Mouse (Mus musculus) thymus, postnatal 25 days (tissue): ENCODE measurements around the gene Hand1.
"Not testable (repeated sequence)": the region's sequence is repeated elsewhere in the genome, so short reads cannot be mapped to it uniquely, and the experiment has no call there.

Source experiments
- DNase-seq: peaks from one replicate; pipeline ENCODE4 v3.0.0; 2022

The Hand1 gene

DNA sequence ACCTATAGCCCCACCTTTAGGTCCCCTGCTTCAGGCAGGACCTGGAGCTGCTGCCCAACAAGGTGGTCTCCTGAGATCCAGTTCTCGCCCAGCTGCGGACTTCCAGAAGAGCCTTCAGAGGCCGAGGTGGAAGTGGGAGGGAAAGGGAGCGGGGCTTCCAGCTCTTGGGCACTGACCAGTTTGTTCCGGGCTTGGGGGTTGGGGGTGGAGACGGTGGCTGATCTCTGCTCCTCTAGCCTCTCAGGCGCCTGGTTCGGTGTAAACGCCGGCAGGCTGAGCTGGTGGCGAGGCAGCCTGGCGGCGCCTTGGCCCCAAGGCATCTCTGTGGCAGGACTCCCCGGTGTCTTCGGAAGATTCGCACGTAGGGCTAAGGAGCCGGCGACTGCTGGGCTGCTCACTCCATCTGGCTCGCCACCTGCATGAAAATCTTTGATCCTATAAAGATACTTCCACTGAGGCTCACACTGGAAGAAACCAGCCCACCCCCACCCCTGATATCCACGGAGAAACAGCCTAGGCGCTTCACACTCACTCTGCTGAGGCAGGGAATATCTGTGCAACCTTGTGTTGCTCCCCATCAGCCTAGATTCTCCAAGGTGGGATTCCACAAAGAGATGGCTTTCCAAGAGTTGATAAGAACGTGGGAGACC lies at the start of gene Hand1:
Gene Hand1 (minus strand): TSS at position 267 of the 650 bp plus-strand sequence.
- no peak for DNase-seq

DNA sequence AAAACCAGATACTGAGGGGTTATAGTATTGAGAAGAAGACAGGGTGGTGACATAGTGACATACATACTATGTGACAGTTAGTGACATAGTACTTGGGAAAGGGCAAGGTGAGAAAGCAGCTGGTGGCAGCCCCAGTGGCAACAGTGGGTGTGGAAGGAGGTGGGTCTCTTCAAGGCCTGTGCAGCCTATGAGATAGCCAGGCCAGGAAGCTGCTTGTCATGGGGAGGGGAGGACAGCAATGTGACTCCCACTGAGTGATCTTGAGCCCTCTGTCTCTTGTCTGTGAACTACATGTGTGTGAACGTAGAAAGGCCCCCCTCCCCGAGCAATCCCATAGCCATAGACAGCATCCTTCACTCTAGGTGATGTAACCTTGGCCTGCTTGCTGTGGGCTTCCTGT lies 43.5 kb upstream of the Hand1 start:
- DNase-seq = no peak

DNA sequence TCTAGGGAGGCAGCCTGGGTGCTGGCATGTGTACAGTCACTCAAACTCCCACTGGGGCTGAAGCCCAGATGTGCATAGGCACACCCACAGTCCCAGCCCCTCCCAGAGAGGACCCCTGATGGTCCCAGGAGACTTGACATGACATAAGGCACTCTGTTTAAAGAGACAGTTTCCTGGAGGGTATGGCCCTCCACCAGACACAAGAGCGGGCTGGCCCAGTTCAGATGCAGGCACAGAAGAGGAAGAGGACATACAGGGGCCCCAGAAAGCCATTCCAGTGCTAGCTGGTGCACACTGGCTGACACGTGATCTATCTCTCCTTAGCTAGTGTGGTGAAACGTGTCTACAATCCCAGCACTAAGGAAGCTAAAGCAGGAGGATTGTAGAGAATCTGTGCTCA lies 40.4 kb upstream of the Hand1 start:
- DNase-seq = no peak

DNA sequence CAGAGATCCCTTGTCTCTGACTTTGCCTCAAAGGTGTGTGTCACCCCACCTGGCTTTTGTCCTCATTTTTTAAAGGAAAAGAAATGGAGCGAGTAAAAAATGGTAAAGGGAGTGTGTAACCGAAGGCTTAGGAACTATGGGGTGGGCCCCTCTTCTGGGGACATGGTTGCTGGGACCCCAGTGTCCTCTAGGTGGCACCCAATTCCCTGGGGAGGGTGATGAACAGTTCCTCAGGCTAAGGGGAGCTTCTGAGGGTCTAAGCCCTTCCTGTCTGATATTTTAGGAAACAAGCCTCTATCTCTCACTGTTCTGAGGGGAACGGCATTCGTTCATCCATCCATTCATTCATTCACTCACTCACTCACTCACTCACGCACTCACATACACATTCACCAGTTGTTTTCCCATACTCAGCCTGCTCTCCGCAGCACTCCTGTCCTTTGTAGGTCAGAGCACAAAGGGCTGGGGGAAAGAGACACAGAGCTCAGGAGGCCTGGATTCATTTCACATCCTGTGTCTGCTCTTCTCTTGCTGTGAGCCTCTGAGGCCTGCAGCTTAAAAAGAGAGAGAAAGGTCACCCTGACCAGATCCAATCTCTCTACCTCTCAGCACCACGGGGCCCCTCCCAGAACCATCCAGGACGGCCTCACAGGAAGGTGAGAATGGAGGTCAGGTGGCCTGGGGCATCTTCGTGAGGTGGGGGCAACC lies 36.3 kb upstream of the Hand1 start:
- peak; percentile 38 for DNase-seq

DNA sequence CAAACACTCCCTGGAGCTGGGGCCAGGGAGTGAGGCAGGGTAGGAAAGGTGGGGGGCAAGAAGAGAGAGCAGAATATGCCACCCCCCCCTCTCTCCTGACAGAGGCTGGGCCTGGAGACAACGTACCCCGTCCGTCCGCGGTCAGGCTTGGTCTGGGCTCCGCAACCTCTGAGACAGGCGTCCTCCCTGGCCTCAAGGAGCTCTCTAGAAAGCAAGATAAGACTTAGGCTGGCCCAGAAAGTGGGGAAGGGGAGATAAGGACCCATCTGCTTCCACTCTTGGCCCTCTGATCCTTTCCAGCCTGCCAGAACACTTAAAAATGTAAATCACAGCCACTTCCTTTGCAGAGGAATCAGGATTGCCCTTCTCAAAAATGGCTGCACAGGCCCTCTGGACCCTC lies 33.8 kb upstream of the Hand1 start:
- no peak for DNase-seq

DNA sequence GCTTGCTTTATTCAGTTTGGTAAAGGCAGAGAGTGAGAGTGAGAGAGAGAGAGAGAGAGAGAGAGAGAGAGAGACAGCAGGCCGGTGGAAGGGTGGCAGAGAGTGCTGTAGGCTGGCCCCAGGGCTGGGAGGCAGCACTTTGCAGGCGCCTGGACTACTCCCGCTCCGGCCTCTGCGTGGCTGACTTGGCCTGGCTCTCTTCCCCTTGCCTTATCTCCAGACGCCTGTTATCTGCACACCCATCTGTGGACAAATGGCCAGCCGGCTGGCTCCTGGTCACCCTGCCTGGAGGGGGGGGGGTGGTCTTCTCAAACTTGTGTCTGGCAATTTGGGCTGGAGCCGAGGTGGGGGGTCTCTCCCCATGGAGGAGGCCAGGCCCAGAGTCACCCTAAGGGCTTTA lies 32.0 kb upstream of the Hand1 start:
- DNase-seq = no peak

DNA sequence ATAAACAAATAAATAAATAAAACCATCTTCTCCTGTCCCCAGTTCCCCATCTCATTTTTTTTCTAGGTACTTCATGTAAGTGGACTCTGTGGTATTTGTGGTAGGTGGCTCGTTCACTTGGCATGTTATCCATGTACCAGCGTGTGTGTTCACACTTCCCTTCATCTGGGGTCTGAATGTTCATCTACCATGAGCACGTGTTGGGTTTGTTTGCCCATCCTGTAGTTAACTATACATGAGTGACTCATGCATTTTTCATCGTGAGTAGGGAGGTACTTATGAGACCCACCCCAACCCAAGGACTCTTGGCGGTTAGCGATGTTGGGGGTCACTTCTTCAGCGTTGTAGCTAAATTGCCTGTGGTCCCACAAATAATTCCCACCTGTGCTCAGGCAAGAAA lies 29.5 kb upstream of the Hand1 start:
- DNase-seq = no peak

DNA sequence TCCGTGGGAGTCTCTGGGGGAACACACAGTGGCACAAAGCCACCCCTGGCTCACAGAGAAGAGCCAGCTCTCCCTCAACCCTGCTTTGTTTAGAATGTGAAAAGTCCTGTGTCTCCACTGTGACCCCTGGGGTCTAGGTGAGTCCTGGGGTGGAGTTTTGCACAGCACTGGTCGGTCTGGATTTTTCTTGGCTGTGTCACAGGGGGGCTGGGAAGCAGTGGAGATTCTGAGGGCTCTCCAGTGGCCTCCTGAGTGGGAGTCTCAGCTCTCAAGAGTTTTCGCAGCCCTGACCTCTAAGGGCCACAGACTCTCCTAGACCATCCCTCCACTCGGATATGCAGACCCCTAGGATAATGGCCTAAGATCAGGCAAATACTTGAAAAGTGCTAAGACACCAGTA lies 25.1 kb upstream of the Hand1 start:
- no peak for DNase-seq

DNA sequence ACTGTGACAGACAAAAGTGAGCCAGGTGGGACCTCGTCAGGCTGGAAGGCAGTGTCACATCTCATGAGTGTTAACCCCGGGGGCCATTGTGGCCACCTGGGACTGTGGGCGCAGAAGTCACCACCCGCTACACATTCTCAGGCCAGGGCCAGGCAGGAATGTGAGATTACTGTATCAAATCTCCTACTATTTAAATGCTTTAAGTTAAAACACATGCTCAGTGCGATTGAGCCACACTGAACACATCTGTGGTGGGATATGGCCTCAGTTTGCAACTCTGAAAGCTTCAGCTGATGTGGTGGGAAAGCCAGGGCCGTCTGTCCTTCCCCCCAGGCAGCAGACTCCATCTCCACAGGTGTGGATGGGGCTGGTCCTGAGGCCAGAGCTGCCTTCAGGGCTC lies 21.0 kb upstream of the Hand1 start:
- no peak for DNase-seq

DNA sequence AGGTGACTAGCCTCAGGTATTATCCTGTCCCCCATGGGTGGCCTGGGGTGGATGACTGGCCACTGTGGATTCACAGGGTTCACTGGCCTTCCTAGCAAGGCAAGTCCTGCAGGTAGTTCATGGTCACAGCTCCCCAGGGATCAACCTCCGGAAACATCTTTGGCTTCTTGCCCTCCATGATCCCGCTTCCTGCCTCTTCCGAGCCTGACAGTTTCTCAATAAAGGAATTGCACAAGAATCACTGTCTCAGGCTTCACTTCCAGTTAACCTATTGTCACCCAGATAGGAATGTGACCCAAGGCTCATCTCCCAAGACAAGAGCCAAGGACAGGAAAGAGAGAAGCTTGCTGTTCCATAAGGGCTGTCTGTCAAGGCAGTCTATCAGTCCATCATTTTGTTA lies 18.3 kb upstream of the Hand1 start:
- no peak for DNase-seq

DNA sequence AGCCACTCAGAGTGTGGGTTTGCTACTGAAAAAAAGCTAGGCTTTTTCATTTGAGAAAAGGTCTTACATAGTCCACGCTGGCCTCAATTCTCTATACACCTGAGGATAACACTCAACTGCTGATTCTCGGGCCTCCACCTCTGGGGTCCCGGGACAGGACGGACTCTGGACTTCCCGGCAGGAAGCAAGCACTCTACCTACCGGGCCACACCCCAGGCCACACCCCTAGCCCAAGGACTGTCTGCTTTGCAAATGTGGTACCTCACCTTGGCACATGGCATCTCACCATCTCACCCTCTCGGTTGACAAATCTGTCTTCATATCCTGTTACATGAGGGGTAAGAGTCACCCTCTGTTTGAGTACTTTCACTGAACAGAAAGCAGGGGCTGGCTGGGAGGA lies 17.7 kb upstream of the Hand1 start:
- no peak for DNase-seq

DNA sequence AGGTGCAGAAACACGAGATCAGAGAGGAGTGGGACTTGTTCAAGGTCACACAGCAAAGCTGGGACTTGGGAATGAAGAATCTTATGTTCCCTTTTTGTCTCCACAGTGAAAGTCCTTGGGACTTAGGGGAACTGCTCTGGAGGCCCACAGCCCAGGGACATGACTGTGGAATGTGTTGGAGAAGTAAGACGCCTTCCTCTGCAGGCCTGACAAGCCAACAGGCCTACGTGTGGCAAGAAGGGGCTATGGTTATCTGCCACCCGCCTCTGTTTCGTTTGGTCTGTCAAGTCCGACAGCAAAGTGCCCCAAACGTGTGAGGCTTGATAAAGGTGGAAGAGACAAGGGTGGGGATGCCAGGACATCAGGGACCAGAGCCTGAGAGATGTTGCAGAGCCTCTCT lies 14.8 kb upstream of the Hand1 start:
- DNase-seq = no peak

DNA sequence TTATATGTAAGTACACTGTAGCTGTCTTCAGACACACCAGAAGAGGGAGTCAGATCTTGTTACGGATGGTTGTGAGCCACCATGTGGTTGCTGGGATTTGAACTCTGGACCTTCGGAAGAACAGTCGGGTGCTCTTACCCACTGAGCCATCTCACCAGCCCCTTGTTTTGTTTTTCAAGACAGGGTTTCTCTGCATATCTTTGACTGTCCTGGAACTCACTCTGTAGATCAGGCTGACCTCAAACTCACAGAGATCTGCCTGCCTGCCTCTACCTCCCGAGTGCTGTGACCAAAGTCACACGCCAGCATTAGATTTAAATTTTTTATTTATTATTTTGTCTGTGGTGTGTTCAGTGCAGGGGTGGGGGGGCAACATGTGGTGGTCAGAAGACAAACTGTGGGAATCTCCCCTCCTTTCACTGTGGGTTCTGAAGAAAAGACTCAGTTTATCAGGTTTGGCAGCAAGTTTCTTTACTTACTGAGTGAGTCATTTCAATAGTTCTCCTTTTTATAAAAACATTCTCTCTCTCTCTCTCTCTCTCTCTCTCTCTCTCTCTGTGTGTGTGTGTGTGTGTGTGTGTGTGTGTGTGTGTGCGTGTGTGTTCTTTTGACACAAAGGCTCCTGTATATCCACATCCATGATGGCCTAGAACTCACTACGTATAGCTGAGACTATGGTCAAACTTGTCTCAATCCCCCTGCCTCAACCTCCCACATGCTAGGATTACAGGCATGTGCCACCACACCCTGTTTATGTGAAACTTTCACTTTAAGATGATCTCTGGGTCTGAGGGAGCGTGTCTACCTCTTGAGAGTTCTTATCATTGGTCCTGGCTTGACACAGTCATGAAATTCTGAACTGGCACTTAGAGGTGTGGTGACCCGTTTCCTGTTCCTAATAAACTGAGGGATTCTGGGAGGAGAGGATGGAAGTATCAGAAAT lies 14.1 kb upstream of the Hand1 start:
- not testable (repeated sequence) for DNase-seq

DNA sequence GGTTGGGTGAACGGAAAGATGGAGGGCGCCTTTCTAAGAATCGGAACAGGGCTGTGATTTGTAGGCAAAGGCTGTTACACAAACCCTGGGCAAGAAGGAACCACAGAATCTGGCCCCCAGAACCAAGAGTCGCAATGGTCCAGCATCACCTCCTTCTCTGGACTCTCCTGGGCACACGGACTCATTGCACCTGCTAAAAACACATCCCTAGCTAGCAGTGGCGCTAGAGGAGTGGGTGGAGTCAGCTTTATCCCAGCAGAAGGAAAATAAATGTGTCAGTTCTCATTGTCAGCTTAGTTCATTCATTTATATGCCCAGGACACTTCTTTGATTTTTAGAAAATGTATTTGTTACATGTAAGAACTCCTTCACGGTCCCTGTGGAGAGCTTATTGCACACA lies 8.8 kb upstream of the Hand1 start:
- no peak for DNase-seq

DNA sequence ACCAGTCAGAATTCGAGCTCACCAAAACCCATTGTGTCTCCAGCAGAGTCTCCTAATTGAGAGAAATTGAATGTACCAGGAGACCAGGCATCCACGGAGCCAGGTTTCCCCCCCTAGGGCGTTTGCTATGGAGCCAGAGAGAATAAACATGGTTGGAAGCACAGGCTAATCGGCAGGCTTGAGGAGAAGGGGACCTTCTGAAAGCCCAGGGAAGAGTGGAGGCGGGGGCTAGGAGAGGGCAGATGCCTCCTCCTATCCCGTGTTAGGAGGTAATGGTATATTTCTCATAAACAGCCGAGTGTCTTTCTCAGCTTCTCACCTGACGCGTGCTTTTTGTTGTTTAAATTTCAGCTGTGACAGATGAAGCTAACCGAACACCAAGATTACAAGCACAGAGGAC lies 8.4 kb upstream of the Hand1 start:
- no peak for DNase-seq

DNA sequence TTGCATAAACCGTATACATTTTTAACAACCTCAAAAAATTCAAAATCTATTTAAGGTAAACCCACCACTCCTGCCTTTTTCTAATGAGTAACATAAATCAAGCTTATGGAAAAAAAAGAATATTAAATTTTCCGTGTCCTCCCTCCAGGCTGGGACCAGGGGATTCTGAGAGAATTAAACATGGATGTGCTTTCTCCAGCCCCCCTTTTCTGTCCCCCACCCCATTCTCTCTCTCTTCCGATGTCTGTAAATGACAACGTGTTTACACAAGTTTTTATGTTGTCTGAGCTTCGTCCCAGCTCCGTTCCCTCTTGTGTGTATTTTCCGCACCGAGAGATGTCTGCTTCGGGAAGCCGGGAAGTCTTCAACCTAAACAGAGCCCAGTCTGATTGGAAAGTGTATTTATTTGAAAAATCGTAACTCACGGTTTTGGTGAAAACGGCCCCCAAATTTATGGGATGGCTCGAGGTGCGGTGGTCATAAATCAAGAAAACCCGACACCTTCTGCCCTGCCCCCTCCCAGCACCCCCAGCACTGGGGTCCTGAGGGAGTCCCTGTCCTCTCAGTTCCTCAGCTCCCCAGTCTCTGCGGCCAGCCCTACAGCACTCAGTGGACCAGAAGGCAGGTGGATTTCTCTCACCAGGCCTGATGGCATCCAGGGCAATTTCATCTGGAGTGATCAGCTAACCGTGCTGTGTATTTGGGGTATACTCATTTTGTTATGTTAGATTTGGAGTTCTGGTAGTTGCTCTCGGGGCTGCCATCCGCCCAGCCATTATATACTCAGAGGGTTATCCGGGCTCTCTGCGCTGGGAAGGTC lies 5.5 kb upstream of the Hand1 start:
- no peak for DNase-seq

DNA sequence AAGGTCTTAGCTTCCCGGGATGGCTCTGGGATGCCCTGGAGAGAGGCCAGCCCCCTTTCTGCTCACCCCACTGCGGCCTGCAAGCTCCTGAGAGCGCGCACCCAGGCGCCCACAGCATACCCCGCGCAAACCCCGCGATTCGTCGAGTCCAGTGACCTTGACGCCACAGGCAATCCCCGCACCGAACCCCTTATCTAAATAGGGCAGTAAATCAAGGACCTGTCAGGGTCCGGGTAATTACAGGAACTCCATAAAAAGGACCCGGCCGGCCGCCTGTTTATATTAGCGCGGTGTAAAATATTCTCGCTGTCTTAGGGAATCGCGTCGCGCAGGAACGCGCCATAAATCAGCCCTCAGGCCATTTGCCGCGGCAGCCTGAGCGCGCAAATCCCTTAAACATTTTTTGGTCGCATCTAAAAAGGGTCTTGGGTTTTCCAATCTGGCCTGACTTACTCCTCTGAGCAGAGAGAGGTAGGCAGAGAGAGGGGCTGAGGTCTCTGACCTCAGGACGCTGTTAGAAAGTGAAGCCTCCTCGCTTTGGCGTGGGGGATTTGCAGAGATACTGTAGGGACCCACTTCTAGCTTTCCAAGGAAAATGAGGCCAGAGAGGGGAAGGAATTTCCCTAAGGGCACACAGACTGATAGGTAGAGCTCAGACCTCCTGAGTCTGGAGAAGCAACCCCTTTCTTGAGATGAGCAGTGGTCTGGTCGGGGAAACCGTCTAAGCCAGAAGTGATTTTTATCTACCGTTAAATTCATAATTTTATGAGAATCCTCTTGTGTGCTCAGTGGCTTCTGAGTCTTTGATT lies 4.5 kb upstream of the Hand1 start:
- DNase-seq = no peak

DNA sequence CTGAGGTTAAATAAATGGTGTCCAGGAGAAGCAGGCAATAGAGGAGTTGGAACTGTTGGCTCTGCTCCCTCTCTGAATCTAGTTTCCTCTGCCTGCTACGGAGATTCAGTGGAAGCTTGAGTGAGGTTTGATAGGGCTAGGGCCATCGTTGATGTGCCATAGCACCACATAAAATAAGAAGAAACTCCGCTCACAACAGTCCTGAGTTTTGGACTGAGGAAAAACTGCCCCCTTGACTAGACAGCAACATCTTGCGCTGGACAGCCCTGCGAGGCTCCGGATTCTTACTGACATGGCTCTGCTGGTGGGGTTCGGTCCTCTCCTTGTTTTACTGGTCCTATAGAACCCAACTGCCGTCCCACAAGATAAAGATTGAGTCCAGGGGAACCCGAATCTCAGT lies 3.8 kb upstream of the Hand1 start:
- DNase-seq = no peak

DNA sequence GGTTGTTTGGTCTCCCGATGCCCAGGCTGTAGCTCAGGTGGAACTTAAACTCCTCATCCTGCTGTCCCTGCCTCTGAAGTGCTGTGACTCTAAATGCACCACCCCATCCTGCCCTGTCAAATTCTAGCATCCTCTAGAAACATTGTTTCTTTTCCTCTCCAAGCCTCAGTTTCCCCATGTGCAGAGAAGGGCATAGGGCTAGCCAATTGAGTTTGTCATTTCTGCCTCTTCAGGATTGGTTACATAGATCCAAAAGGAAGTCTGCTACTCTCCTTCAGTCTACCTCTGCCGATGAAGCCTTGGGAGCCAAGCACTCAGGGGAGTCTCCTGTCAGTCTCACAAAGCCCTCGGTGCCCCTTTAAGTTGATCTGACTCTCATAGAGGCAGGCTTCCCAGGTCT lies 3.3 kb upstream of the Hand1 start:
- DNase-seq = no peak

DNA sequence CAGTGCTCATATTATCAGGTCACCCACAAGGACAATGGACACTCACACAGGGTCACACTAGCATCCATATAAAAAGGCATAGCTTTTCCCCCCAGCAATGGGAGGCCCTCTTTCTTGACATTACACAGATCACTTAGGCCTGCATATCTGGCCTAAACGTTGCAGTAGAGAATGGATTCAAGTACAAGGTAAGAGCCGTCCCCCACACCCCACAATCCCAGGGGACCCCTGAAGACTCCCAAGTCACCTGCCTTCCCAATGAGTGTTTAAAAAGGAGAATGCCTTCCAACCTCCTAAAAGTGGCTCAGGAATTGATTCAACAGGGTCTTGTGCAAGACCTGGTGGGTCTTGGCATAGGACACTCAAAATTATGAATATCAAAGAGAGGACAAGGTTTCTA lies 2.7 kb upstream of the Hand1 start:
- DNase-seq = no peak

DNA sequence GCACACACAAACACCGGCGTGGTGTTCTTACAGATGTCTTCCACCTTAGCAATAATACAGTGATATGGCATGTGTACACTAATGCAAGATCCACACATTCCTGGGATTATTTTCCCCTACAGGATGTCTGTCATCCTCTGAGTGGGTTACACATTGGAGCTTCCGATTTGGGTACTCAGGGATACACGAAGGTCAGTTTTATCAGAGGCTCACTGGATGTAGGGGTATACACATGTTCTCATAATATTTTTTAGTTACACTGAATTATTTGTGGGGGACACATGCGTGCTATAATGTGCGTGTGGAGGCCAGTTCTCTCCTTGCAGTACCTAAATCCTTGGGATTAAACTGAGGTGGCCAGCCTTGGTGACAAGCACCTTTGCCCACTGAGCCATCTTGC lies 1.4 kb upstream of the Hand1 start:
- no peak for DNase-seq
